Mouse (Mus musculus) cerebellum, postnatal 4 days (tissue): ENCODE measurements around the gene Bfar.
"Not testable (repeated sequence)": the region's sequence is repeated elsewhere in the genome, so short reads cannot be mapped to it uniquely, and the experiment has no call there.

Source experiments
- DNase-seq, 2 experiments: peaks; one replicate each; pipeline ENCODE4 v3.0.0; 2022; ENCODE audit warnings: low spot score in 2 of 2, mixed read lengths in 1 of 2

Bfar gene

GRCm38 (mm10) chr16:13722937-13723336 lies 51.3 kb downstream of the Bfar start:
- DNase-seq: no peak

DNA sequence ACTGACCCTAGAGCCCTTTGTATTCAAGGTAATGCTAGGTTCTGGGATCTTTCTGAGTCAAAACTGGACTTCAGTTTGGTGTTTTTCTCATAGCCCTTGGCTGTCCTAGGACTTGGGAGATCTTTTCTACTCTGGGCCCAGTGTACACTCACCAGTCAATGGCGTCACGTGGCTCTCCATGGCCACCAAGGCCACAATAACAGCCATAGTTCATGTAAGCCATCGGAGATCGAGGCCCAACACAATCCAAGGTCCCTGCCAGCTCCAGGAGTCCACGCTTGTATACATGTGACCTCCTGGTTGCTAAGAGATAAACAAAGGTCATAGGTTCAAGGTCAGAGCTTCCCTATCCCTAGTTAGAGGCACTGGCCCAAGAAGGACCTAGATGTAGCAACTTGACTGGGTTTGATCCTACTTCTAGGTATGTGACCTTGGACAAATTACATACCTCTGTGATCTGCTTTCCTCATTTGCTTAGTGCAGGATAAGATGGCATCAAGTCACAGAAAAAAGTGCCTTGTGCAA lies 56.2 kb downstream of the Bfar start:
- DNase-seq: no peak

GRCm38 (mm10) chr16:13729428-13729827 lies 57.8 kb downstream of the Bfar start:
- DNase-seq: no peak

DNA sequence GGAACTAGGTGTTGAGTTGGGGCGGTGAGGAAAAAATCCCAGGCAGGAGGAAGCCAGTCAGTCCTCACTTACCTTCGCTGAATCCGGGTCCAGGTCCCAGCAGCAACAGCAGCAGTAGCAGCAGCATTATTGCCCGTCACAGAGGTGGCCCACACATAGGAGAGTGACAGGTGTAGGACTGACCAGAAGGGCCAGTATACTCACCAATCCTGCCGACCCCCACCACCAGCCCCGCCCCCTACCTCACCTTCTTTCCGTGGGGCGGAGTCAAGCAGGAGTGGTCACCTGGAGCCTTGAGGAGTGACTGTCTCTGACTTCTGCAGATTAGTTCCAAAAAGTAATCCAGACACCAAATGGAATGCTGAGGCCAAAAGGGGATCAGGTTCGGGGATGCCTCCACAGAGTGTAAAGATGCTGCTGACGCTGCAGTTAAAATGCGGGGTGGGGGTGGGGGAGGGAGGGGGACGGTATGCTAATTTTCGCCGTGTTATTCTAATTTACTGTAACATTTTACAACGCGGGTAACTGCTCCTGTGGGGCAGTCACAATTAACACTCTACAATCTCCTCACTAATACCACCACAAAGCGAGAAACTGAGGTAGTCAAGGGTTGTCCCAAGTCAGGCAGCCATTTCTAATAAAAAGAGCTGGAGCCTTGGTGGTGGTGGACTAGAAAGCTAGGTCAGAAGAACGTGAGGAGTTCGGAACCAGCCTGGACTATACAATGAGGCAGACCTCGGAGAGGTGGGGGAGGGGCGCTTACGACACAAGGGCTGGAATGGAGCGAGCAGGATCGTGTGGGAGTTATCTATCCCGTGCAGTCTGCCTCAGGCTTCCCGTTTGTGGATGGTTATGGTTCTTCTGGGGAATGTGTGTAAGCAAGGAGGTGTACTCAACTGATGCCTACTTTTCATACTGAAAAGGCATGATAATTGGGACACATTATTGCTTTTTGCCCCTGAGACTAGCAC lies 58.9 kb downstream of the Bfar start, which contains the start of gene Pla2g10:
TSS of gene Pla2g10 (minus strand) at position 699 of the 971 bp plus-strand sequence.
- no peak for DNase-seq

DNA sequence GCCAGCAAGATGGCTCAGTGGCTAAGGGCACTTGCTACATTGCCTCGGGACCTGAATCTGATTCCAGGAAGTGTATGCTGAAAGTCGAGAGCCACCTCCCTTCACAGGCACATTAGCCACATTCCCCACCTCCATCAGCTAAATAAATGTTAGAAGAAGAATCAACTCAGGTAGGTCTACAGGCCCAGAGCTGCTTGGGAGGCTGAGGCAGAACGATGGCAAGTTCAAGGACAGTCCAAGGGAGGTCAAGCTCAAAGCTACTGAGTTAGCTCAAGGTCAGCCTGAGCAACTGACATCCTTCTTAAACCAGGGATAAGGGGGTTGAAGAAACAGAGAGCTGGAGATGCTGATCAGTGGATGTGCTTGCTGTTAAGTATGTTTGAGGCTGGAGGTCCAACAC lies 61.1 kb downstream of the Bfar start:
- no peak for DNase-seq

DNA sequence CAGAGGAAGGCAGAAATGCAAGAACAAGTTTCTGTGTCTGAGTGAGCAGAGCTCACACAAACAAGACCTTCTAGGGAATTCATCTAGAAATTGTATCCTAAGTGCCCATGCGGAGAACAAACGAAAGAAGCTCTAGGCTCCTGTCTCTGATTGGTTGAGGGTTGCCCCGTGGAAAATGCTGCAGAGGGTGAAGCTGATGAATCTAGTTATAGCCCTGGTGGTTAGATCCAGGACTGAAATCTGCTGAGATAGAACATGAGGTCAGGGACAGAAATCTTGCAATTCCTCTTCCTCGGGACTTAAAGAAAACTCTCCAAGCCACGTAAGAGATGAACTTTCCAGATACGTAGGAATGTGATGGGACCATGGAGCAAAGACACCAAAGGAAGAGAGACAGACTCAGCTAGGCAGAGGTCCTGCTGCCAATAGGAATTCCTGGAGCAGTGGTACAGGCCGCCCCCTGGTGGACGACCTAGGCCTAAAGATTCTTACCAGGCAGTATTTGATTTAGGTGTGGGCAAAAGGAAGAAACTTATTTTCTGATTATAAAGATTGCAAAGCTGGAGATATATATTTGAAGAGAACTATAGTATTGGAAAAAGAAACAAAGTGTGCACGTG lies 62.0 kb downstream of the Bfar start:
- DNase-seq: peak; percentile 67 to 77

DNA sequence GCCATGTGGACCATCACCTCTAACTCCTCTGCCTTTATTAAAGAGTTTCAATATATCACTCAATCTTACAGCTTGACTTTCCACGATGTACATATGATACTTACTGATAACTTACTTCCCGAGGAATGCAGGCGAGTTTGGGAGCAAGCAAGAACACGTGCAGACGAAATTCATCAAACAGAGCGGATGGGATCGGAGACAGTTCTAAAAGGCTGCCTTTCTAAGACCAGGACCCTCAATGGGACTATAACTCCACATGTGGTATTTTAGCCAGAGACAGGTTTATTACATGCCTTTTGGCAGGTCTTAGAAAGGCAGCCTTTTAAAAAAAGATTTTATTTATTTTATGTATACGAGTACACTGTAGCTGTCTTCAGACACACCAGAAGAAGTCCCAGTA lies 64.3 kb downstream of the Bfar start:
- DNase-seq: no peak

DNA sequence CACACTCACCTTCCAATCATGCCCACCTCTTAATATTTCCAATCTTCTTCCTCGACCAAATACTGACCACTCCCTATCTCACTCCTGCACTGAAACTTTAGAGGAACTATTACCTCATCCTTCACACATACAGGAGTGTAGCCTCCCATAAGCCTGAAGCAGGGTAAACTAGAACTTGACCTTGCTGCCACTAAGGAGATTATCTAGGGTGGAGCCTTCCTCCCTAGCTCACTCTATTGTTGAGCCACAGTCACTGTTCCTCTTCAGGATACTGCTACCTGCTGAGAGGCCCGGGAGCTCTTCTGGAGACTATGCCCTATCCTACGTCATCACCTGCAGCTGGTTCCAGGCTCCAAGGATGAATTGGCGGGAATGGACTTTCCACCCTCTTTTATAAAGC lies 67.4 kb downstream of the Bfar start:
- not testable (repeated sequence) for DNase-seq

DNA sequence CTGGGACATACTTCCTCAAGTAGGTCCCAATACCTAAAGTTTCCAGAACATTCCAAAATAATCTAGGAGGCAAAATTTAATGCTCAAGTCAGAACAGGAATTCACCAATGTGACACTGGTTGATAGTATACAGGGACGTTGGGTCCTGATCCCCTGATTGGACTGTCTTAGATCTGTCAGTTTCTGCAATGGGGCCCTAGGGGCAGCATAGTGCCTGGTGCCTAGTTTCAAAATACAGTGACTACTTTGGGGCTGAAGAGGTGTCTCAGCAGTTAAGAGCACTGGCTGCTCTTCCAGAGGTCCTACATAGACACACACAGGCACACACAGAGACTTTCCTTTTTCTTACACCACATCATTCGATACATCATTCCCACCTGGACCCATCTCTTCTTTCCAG lies 69.2 kb downstream of the Bfar start:
- DNase-seq: no peak

- no peak for DNase-seq
Measured at GRCm38 (mm10) chr16:13747708-13748107, 76.0 kb downstream of the Bfar start.

GRCm38 (mm10) chr16:13748124-13748523 lies 76.5 kb downstream of the Bfar start:
- DNase-seq: no peak

DNA sequence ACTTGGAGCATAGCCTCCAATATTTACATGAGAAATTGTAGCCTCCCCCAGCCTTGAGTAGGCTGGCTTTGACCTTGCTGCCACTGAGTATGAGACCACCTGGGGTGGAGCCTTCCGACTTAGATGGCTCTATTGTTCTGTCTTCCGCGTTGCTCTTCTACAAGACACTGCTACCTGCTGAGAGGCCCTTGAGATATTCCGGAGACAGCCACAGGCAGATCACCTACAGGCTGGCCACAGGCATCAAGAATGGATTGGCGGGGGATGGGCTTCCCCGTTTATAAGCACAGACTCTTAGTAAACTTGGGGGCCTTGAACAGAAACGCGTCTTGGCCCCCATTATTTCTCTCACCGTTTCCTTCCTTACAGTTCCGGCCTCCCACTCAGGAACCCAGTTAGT lies 77.2 kb downstream of the Bfar start:
- DNase-seq: not testable (repeated sequence)

- DNase-seq: no peak
Measured at GRCm38 (mm10) chr16:13749306-13749705, 77.6 kb downstream of the Bfar start.

GRCm38 (mm10) chr16:13749981-13750380 lies 78.3 kb downstream of the Bfar start:
- no peak for DNase-seq

- no peak for DNase-seq
Measured at GRCm38 (mm10) chr16:13750626-13751025, 79.0 kb downstream of the Bfar start.
